Mouse (Mus musculus): ENCODE results near the gene Wdr90.

The Wdr90 gene

GRCm38 (mm10) chr17:25860832-25861703 lies at the start of gene Wdr90:
Gene Wdr90 (minus strand): TSS chr17:25861501.
- DNase-seq (ENCODE audit: low spot score in 2 of 2): peak; percentile 91

DNA sequence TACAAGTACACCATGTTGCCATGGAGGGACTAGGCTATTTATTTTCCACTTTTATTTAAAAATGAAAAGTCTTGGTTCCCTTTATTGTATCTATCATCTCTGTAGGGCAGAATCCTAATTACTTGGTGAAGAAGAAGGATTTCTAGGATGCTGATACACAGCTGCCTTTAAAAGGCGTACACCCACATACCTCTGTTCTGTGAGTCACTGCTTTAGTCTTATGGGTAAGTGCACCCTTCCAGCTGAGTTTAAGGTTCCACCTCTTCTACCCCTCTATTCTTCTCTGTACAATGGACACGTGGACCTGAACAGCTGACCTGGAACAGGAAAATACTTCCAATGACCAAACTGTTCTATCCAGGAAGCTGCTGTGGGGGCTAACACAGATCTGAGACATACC lies 46.3 kb upstream of the Wdr90 start:
- no peak for DNase-seq (ENCODE audit: low spot score in 2 of 2)

DNA sequence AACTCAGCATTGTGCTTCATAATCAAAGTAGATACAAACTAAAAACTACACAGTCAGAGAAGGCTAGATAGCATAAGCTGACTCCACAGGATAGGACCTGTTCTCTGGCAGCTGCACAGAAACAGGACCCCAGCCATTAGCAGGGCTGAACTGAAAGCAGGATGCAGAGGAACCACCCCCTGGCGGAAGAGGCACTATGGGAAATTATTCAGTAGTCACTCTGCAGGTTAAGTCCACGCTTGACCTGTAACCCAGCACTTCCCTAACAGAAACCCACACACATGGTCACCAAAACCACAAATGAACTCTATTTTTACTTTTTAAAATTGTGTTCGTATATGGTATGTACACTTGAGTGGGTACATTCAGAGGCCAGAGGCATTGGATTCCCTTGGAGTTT lies 41.8 kb upstream of the Wdr90 start:
- DNase-seq (ENCODE audit: low spot score in 2 of 2): peak; percentile 57 to 60

GRCm38 (mm10) chr17:25900193-25900592 lies 38.9 kb upstream of the Wdr90 start:
- no peak for DNase-seq (ENCODE audit: low spot score in 2 of 2)

DNA sequence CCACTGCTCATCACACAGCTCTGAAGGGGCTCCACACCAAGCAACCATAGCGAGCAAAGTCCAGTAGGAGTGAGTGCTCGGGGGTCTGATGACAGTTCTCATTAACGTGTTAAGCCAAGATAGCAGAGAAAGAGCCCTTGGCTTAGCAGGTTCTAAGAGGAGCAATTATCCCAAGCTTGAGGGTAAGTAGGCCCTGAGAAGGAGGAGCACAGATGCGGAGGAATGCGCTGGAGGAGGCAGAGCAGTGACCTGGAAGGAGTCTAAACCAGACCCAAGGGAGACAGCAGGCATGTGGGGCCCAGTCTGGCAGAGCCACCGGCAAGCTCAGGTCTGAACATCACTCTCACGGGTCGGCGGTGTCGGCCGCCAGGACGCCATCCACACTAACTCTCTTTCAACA lies 34.6 kb upstream of the Wdr90 start:
- no peak for DNase-seq (ENCODE audit: low spot score in 2 of 2)

DNA sequence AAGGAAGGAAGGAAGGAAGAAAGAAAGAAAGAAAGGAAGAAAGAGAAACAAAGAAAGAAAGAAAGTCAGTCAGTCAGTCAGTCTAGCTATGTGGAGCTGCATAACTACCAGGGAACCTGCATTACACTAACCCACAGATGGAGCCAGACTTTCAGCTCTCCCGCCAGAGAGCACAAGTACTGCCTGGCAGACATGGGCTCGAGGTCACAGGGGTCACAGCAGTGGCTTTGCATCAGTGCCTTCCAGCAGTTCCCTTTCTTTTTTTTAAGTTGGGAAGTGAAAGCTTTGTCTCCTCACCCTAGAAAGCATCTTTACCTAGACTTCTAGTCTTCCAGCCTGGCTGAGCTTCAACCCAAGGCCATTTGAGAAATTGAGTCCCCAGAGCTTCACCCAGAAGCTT lies 34.1 kb upstream of the Wdr90 start:
- DNase-seq (ENCODE audit: low spot score in 2 of 2): no peak

GRCm38 (mm10) chr17:25893975-25894617 lies 32.8 kb upstream of the Wdr90 start:
- peak; percentile 70 to 71 for DNase-seq (ENCODE audit: low spot score in 2 of 2)

DNA sequence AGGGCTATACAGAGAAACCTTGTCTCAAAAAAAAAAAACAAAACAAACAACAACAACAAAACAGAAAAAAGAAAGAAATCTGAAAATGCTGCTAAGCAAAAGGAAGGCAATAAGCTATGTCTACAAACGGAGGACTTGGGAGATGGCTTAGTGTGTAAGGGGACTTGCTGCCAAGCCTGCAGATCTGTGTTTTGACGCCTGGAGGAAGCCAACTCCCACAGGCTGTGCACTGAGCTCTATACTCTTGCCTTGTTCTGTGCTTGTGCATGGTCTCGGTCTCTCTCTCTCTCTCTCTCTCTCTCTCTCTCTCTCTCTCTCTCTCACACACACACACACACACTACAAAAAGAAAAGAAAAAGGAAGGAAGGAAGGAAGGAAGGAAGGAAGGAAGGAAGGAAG lies 27.5 kb upstream of the Wdr90 start:
- DNase-seq (ENCODE audit: low spot score in 2 of 2): no peak

- no peak for DNase-seq (ENCODE audit: low spot score in 2 of 2)
Measured at GRCm38 (mm10) chr17:25887467-25887866, 26.2 kb upstream of the Wdr90 start.

- DNase-seq (ENCODE audit: low spot score in 2 of 2): no peak
Measured at GRCm38 (mm10) chr17:25886806-25887205, 25.5 kb upstream of the Wdr90 start.

GRCm38 (mm10) chr17:25885636-25886035 lies 24.3 kb upstream of the Wdr90 start:
- DNase-seq (ENCODE audit: low spot score in 2 of 2): no peak

GRCm38 (mm10) chr17:25883824-25884223 lies 22.5 kb upstream of the Wdr90 start:
- DNase-seq (ENCODE audit: low spot score in 2 of 2): no peak

GRCm38 (mm10) chr17:25883268-25883667 lies 22.0 kb upstream of the Wdr90 start:
- no peak for DNase-seq (ENCODE audit: low spot score in 2 of 2)

- no peak for DNase-seq (ENCODE audit: low spot score in 2 of 2)
Measured at GRCm38 (mm10) chr17:25882306-25882705, 21.0 kb upstream of the Wdr90 start.

DNA sequence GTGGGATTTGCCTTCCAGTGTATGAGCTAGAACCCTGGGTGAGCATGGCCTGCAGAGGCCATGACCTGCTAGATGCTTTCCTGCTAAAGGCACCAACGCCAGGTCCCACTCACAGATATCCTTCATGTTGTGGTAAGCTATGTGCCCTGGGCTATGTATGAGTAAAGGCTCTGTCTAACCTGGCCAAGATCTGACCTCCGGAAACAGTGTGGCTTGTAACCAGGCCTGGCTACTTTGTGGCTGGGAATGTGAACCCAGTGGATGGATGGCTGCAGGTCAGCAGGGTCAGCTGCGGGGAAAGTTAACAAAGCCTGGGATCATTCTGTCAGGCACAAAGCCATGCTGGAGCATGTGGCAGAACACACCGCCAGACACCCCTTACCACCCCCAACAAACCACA lies 20.4 kb upstream of the Wdr90 start:
- DNase-seq (ENCODE audit: low spot score in 2 of 2): no peak

GRCm38 (mm10) chr17:25880913-25881641 lies 19.8 kb upstream of the Wdr90 start:
- no peak for DNase-seq (ENCODE audit: low spot score in 2 of 2)

DNA sequence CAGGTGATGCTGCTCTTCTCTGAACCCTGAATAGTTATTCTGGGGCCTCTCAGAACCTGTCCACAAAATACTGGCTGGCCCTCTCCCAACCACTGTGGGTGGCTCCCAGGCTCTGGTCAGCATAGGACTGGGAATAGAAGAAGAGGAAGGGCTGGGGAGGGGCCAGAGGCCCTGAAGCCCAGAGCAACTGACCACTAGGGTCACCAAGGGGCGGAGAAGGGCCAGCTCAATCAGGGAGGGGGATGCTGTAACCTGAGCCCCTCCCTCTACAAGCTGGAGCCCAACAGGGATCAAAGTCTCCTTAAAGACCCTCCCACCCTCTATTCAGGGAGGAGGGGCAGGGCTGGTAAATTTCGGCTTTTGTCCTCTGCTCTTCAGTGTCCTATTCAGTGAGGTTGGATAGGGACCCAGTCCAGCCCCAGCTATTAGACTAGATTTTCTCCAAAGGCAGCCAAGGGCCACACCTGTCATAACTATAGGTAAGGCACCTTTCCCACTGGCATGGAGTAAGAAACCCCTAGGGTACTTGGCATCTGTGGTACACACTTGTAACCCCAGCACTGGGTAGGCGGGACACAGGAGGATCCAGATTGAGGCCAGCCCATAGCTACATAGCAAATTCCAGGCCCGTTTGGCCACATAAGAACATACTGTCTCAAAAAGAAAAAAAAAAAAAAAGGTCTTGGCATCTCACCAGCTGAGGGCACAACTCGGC lies 19.1 kb upstream of the Wdr90 start, which contains the start of gene Wfikkn1:
Gene Wfikkn1 (minus strand): TSS at position 663 of the 715 bp plus-strand sequence.
- no peak for DNase-seq (ENCODE audit: low spot score in 2 of 2)

GRCm38 (mm10) chr17:25879750-25880149 lies 18.4 kb upstream of the Wdr90 start:
- DNase-seq (ENCODE audit: low spot score in 2 of 2): no peak

DNA sequence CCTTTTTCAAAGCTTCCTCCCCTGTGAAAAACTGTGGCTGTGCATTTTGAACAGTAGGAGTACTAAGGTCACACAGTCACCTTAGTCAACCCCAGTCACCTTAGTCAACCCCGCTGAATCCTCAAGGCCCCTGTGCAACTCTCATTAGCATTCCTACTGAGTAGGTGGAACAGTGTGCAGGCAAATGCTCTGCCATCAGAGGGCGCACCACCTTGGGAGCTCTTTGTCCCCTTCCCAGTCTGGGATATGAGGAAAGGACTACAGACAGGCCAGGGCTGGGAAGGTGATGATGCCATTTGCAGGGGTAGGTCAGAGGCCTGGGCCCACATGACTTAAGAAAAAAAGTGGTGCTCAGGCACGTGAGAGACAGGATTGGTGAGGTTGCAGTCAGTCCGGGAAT lies 18.0 kb upstream of the Wdr90 start:
- no peak for DNase-seq (ENCODE audit: low spot score in 2 of 2)

- DNase-seq (ENCODE audit: low spot score in 2 of 2): no peak
Measured at GRCm38 (mm10) chr17:25878611-25879180, 17.4 kb upstream of the Wdr90 start.
